Mouse (Mus musculus) left cerebral cortex, postnatal 36 days (tissue): ENCODE measurements at regions not wholly inside any gene's neighbourhood (a gene's known extent, or its start where the extent isn't known, plus 50 kb on each side); places are given as distances from the start of the nearest gene placed in this dataset.
"Not testable (repeated sequence)": the region's sequence is repeated elsewhere in the genome, so short reads cannot be mapped to it uniquely, and the experiment has no call there.

Source experiments
- DNase-seq, 2 experiments: peaks; one replicate each; pipeline ENCODE4 v3.0.0; 2021 to 2022; ENCODE audit warnings: low spot score in 2 of 2, mixed read lengths in 1 of 2
- intact Hi-C: fragments of 180-260 bp; cut with DNase I; formaldehyde crosslinking; loops from one replicate; pipeline ENCODE4 v1.15.1; 2025

DNA sequence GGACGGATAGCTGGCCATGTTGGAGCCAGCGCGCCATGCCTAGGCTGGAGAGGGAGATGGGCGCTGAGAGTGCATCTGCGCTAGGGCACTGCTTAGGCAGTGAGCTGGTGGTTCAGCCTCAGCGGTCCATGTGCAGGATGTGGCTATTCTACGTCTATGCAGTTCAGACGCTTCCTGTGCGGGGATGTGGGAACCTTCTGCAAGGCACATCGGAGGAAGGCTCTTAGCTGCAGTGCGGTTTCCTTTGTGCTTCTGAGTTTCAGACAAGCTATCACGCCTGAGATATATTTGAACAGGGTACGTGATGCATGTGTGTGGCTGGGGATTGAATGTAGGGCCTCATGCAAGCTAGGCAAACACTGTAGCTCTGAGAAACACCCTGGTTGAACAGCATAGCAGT is 54.4 kb upstream of the Lrpprc start:
- DNase-seq: no peak
- intact Hi-C loops: no loop called here

GRCm38 (mm10) chr17:84846141-84846540 is 55.6 kb upstream of the Lrpprc start:
- intact Hi-C loops: no loop called here
- no peak for DNase-seq

GRCm38 (mm10) chr17:84848385-84849030 is 57.9 kb upstream of the Lrpprc start:
- DNase-seq: no peak
- intact Hi-C loops: no loop called here

GRCm38 (mm10) chr17:84849031-84849405 is 58.4 kb upstream of the Lrpprc start:
- intact Hi-C loops: no loop called here
- no peak for DNase-seq

- DNase-seq: no peak
- intact Hi-C loops: no loop called here
Observed at GRCm38 (mm10) chr17:84850464-84850863, 59.9 kb upstream of the Lrpprc start.

GRCm38 (mm10) chr17:84850893-84851292 is 60.3 kb upstream of the Lrpprc start:
- intact Hi-C loops: no loop called here
- no peak for DNase-seq

DNA sequence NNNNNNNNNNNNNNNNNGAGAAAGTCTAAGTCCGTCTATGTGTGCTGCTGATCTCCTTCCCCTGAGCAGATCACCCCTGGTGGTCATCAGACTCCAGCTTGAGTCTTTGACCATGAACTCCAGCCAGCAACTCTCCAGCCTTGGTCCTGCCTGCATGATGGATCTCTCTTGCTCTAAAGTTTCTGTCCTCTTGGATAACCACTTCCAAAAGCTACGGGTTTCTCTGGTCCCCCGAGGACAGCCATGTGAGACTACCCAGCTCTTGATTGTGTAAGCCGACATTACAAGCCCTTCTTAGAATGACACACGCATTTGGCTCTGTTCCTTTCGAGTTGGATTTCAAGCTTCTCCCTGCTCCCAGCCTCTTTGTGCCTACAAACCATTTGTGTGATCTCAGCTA is 66.4 kb upstream of the Lrpprc start:
- no peak for DNase-seq
- intact Hi-C loops: no loop called here

- no peak for DNase-seq
- intact Hi-C loops: no loop called here
Observed at GRCm38 (mm10) chr17:84858830-84859229, 68.2 kb upstream of the Lrpprc start.

- intact Hi-C loops: no loop called here
- no peak for DNase-seq
Observed at GRCm38 (mm10) chr17:84859916-84860315, 69.3 kb upstream of the Lrpprc start.

GRCm38 (mm10) chr17:84860835-84861234 is 70.2 kb upstream of the Lrpprc start:
- no peak for DNase-seq
- intact Hi-C loops: no loop called here

DNA sequence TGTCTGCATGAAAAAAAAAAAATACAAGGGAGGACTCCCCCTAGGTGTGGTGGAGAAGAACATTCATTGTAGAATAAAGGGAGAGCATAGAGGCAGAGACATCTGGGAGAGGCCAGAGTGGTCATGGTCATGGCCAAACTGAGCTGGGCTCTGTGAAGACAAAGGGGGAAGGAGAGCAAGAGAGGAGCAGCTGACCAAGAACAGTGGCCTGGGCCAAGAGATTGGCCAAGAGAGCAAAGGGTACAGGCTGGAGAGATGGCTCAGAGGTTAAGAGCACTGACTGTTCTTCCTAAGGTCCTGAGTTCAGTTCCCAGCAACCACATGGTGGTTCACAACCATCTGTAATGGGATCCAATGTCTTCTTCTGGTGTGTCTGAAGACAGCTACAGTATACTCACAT is 73.6 kb upstream of the Lrpprc start:
- intact Hi-C loops, DNase-seq: not testable (repeated sequence)

DNA sequence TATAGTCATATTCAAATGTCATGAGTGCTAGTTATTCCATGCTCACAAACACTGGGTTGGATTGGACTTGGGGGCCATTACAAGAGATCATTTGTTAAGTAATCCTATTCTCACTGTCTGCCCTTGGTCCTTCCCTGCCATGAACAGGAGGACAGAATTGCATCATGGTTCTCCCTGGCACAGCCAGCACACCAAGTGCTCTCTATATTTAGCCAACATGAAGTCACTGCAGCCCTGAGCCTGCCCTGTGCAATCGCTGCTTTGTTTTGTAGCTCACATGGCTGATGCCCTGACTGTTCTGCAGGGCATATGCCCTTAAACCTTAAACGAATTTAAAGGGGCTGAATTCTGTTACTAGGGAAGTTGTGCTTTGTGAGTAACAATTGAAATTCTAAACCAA is 74.6 kb upstream of the Lrpprc start:
- intact Hi-C loops: no loop called here
- no peak for DNase-seq

GRCm38 (mm10) chr17:84865566-84865965 is 75.0 kb upstream of the Lrpprc start:
- no peak for DNase-seq
- intact Hi-C loops: no loop called here

DNA sequence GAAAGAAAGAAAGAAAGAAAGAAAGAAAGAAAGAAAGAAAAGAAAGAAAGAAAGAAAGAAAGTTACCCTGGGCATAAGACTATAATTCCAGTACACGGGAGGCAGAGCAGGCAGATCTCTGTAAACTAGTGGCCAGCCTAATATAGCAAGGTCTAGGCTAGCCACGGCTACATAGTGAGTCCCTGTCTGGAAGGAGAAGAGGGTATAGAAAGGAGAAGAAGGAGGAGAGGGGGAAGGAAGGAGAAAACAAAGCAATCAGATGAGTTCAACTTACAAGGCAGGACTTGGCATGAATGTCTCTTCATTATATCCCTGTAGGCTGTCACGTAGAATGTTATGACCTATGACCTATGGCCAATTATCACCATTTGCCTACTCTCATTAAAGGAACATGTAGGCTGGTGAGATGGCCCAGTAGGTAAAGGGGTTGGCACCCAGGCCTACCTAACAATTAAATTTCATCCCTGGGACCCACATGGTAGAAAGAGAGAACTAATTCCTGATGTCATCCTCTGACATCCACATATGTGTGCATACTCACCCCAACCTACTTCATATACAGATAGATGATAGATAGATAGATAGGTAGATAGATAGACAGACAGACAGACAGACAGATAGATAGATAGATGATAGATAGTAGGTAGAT is 78.6 kb upstream of the Lrpprc start:
- intact Hi-C loops: no loop called here
- no peak for DNase-seq

DNA sequence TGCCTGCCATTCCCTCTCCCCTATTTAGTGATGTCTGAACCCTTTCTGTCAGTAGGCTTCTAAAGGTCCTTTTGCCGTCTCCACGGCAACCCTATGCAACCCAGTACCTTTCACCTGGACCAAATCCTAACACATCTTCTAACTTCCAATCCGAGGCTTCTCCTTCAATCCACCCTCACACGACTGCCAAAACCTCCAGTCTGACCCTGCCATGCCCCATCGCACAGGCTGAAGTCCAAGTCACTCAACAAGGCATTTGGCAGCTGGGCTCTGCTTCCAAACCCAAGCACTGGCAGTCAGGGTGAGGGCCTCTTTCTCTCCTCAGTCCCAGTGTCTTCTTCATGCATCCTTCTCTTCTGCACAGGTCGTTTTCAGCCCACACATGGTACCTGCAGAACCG is 83.0 kb upstream of the Lrpprc start:
- DNase-seq: no peak
- intact Hi-C loops: no loop called here

- intact Hi-C loops: no loop called here
- DNase-seq: no peak
Observed at GRCm38 (mm10) chr17:84874494-84874893, 82.0 kb upstream of the Ppm1b start.

GRCm38 (mm10) chr17:84875031-84875430 is 81.5 kb upstream of the Ppm1b start:
- no peak for DNase-seq
- intact Hi-C loops: loop anchor here (5.0 kb wide), 2 partner anchors 82 to 152 kb away; partner anchors contain the start of genes Ppm1b and Slc3a1

DNA sequence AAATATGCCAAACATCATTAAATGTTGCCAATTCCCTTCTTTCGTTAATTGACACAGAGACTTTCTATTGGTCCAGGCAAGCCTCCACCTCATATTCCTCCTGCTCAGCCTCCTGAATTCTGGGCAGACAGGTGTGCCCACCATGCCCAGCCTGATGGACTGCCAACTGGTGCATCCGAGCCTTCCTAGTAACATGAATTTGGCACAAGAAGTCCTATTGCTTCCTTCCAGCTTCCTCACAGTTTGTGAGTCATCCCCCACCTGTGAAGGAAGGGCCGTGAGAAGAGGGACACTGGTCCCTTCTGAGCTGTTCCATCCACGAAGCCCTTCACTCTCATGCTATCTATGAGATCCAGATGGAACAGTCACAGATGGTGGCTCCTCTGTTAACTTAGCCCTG is 80.5 kb upstream of the Ppm1b start:
- intact Hi-C loops: loop anchor here (5.0 kb wide), 2 partner anchors 81 to 151 kb away; partner anchors contain the start of genes Ppm1b and Slc3a1
- DNase-seq: no peak

- intact Hi-C loops: loop anchor here (5.0 kb wide), 2 partner anchors 80 to 150 kb away; partner anchors contain the start of genes Ppm1b and Slc3a1
- DNase-seq: no peak
Observed at GRCm38 (mm10) chr17:84877176-84877863, 79.2 kb upstream of the Ppm1b start.

- intact Hi-C loops: loop anchor here (5.0 kb wide), 2 partner anchors 79 to 149 kb away; partner anchors contain the start of genes Ppm1b and Slc3a1
- DNase-seq: peak; percentile 50 to 69
Observed at GRCm38 (mm10) chr17:84877864-84878224, 78.7 kb upstream of the Ppm1b start.

- DNase-seq: no peak
- intact Hi-C loops: loop anchor here (5.0 kb wide), 2 partner anchors 79 to 149 kb away; partner anchors contain the start of genes Ppm1b and Slc3a1
Observed at GRCm38 (mm10) chr17:84878316-84878715, 78.2 kb upstream of the Ppm1b start.
